Mouse (Mus musculus): ENCODE results near the gene Ppid. TPM values are rescaled to one million over a fixed set of nuclear protein-coding genes. Genes with fewer than 3 reads are reported as not detected.
A peak's percentile ranks its signal among the peaks of the same experiment; 100 is the strongest.

The Ppid gene
- polyA plus RNA-seq (2014; fragmentation: Nextera tagmentation; extraction: Ambion mirVana): 151 and 157 TPM in 2 replicates

- peak; percentile 89 for ATAC-seq (ENCODE audit: low FRiP score)
Measured at GRCm38 (mm10) chr3:79590863-79591792, at the start of gene Ppid. Gene Ppid (plus strand): TSS chr3:79591342.

GRCm38 (mm10) chr3:79542585-79542984 lies 48.6 kb upstream of the Ppid start:
- Histone ChIP-seq H3K4me3 (replicated peaks; ENCODE audit: low read length) (no peak overlapping the region), H3K9me3 (ENCODE audit: control insufficient read depth, low read length) (no peaks in the 10 kb centered on the region), H3K9ac (no peak overlapping the region), H3K36me3 (replicated peaks; ENCODE audit: control insufficient read depth, insufficient read depth) (no peaks in the 10 kb centered on the region), H3K27me3 (ENCODE audit: control insufficient read depth, insufficient read depth, low read length) (no peaks in the 10 kb centered on the region), H3K4me1 (replicated peaks; ENCODE audit: control insufficient read depth, insufficient read depth, low read length) (no peaks in the 10 kb centered on the region), H3K4me2 (replicated peaks) (no peak overlapping the region), H3K27ac (no peak overlapping the region)
- DNase-seq (ENCODE audit: low spot score) (no peak), ATAC-seq (ENCODE audit: low FRiP score) (no peak)
- 45% methylated on average over 6 of the region's 6 CpGs for WGBS

More at GRCm38 (mm10) chr3:79590863-79591792, at the start of gene Ppid:
- DNase-seq (ENCODE audit: low spot score): peak; percentile 90
- Histone ChIP-seq H3K27ac (peak within 1 kb of the TSS; percentile 72), H3K9ac (peak within 1 kb of the TSS; percentile 87), H3K9me3 (ENCODE audit: control insufficient read depth, low read length) (no peaks in the 10 kb centered on the region), H3K4me2 (replicated peaks) (peak within 1 kb of the TSS; percentile 73), H3K27me3 (ENCODE audit: control insufficient read depth, insufficient read depth, low read length) (no peaks in the 10 kb centered on the region), H3K36me3 (replicated peaks; ENCODE audit: control insufficient read depth, insufficient read depth) (peaks cover 25% of the 10 kb centered on the region), H3K4me3 (replicated peaks; ENCODE audit: low read length) (peak within 1 kb of the TSS; percentile 88), H3K4me1 (replicated peaks; ENCODE audit: control insufficient read depth, insufficient read depth, low read length) (peaks cover 16% of the 10 kb centered on the region)
- WGBS: 4% methylated on average over 63 of the region's 63 CpGs

GRCm38 (mm10) chr3:79548681-79549437 lies 42.3 kb upstream of the Ppid start:
- Histone ChIP-seq H3K4me1 (replicated peaks; ENCODE audit: control insufficient read depth, insufficient read depth, low read length) (no peaks in the 10 kb centered on the region), H3K27ac (no peak overlapping the region)
- no peak for DNase-seq (ENCODE audit: low spot score)

GRCm38 (mm10) chr3:79549751-79550393 lies 41.3 kb upstream of the Ppid start:
- DNase-seq (ENCODE audit: low spot score) (no peak), ATAC-seq (ENCODE audit: low FRiP score) (no peak)
- WGBS: 95% methylated on average over 8 of the region's 8 CpGs
- H3K4me3 ChIP-seq (replicated peaks; ENCODE audit: low read length): no peak overlapping the region
- no peak overlapping the region for H3K4me2 ChIP-seq (replicated peaks)
- no peaks in the 10 kb centered on the region for H3K4me1 ChIP-seq (replicated peaks; ENCODE audit: control insufficient read depth, insufficient read depth, low read length)
- no peaks in the 10 kb centered on the region for H3K27me3 ChIP-seq (ENCODE audit: control insufficient read depth, insufficient read depth, low read length)
- H3K9me3 ChIP-seq (ENCODE audit: control insufficient read depth, low read length): no peaks in the 10 kb centered on the region
- no peak overlapping the region for H3K27ac ChIP-seq
- H3K36me3 ChIP-seq (replicated peaks; ENCODE audit: control insufficient read depth, insufficient read depth): no peaks in the 10 kb centered on the region
- H3K9ac ChIP-seq: no peak overlapping the region

More at GRCm38 (mm10) chr3:79548681-79549437, 42.3 kb upstream of the Ppid start:
- H3K4me2 ChIP-seq (replicated peaks): no peak overlapping the region
- H3K36me3 ChIP-seq (replicated peaks; ENCODE audit: control insufficient read depth, insufficient read depth): no peaks in the 10 kb centered on the region
- ATAC-seq (ENCODE audit: low FRiP score): no peak
- H3K9me3 ChIP-seq (ENCODE audit: control insufficient read depth, low read length): no peaks in the 10 kb centered on the region
- H3K9ac ChIP-seq: no peak overlapping the region
- no peak overlapping the region for H3K4me3 ChIP-seq (replicated peaks; ENCODE audit: low read length)
- no peaks in the 10 kb centered on the region for H3K27me3 ChIP-seq (ENCODE audit: control insufficient read depth, insufficient read depth, low read length)
- 89% methylated on average over 17 of the region's 17 CpGs for WGBS

- ATAC-seq (ENCODE audit: low FRiP score) (no peak), DNase-seq (ENCODE audit: low spot score) (no peak)
- H3K36me3 ChIP-seq (replicated peaks; ENCODE audit: control insufficient read depth, insufficient read depth): no peaks in the 10 kb centered on the region
- H3K9me3 ChIP-seq (ENCODE audit: control insufficient read depth, low read length): no peaks in the 10 kb centered on the region
- H3K4me3 ChIP-seq (replicated peaks; ENCODE audit: low read length): no peak overlapping the region
- no peak overlapping the region for H3K27ac ChIP-seq
- H3K27me3 ChIP-seq (ENCODE audit: control insufficient read depth, insufficient read depth, low read length): no peaks in the 10 kb centered on the region
- H3K9ac ChIP-seq: no peak overlapping the region
- H3K4me2 ChIP-seq (replicated peaks): no peak overlapping the region
- H3K4me1 ChIP-seq (replicated peaks; ENCODE audit: control insufficient read depth, insufficient read depth, low read length): no peaks in the 10 kb centered on the region
- WGBS: 85% methylated on average over 10 of the region's 10 CpGs
Measured at GRCm38 (mm10) chr3:79551826-79552552, 39.2 kb upstream of the Ppid start.

- DNase-seq (ENCODE audit: low spot score) (no peak), ATAC-seq (ENCODE audit: low FRiP score) (no peak)
- Histone ChIP-seq H3K4me1 (replicated peaks; ENCODE audit: control insufficient read depth, insufficient read depth, low read length) (no peaks in the 10 kb centered on the region), H3K36me3 (replicated peaks; ENCODE audit: control insufficient read depth, insufficient read depth) (no peaks in the 10 kb centered on the region), H3K4me2 (replicated peaks) (no peak overlapping the region), H3K9ac (no peak overlapping the region), H3K9me3 (ENCODE audit: control insufficient read depth, low read length) (no peaks in the 10 kb centered on the region), H3K27ac (no peak overlapping the region), H3K4me3 (replicated peaks; ENCODE audit: low read length) (no peak overlapping the region), H3K27me3 (ENCODE audit: control insufficient read depth, insufficient read depth, low read length) (no peaks in the 10 kb centered on the region)
- WGBS: 96% methylated on average over 3 of the region's 3 CpGs
Measured at GRCm38 (mm10) chr3:79553779-79554178, 37.4 kb upstream of the Ppid start.

GRCm38 (mm10) chr3:79555061-79555460 lies 36.1 kb upstream of the Ppid start:
- H3K4me1 ChIP-seq (replicated peaks; ENCODE audit: control insufficient read depth, insufficient read depth, low read length): 0 out of 2 replicates have a peak, but pooled peaks cover 3% of the 10 kb centered on the region
- no peaks in the 10 kb centered on the region for H3K27me3 ChIP-seq (ENCODE audit: control insufficient read depth, insufficient read depth, low read length)
- 91% methylated on average over 6 of the region's 6 CpGs for WGBS
- H3K27ac ChIP-seq: no peak overlapping the region
- no peaks in the 10 kb centered on the region for H3K9me3 ChIP-seq (ENCODE audit: control insufficient read depth, low read length)
- no peak overlapping the region for H3K4me2 ChIP-seq (replicated peaks)
- no peak overlapping the region for H3K4me3 ChIP-seq (replicated peaks; ENCODE audit: low read length)
- H3K9ac ChIP-seq: no peak overlapping the region
- DNase-seq (ENCODE audit: low spot score): no peak
- H3K36me3 ChIP-seq (replicated peaks; ENCODE audit: control insufficient read depth, insufficient read depth): no peaks in the 10 kb centered on the region
- no peak for ATAC-seq (ENCODE audit: low FRiP score)

GRCm38 (mm10) chr3:79559021-79559772 lies 31.9 kb upstream of the Ppid start:
- no peak for DNase-seq (ENCODE audit: low spot score)
- WGBS: 71% methylated on average over 9 of the region's 9 CpGs
- no peak overlapping the region for H3K4me2 ChIP-seq (replicated peaks)
- peak; percentile 58; the same call in 1 of the 2 replicates for ATAC-seq (ENCODE audit: low FRiP score)
- H3K4me3 ChIP-seq (replicated peaks; ENCODE audit: low read length): no peak overlapping the region
- no peaks in the 10 kb centered on the region for H3K27me3 ChIP-seq (ENCODE audit: control insufficient read depth, insufficient read depth, low read length)
- H3K9me3 ChIP-seq (ENCODE audit: control insufficient read depth, low read length): no peaks in the 10 kb centered on the region
- H3K27ac ChIP-seq: peak overlapping the region; percentile 44; the same call in 1 of the 2 replicates
- H3K9ac ChIP-seq: no peak overlapping the region
- 0 out of 2 replicates have a peak, but pooled peaks cover 3% of the 10 kb centered on the region for H3K4me1 ChIP-seq (replicated peaks; ENCODE audit: control insufficient read depth, insufficient read depth, low read length)
- H3K36me3 ChIP-seq (replicated peaks; ENCODE audit: control insufficient read depth, insufficient read depth): no peaks in the 10 kb centered on the region
